Mouse (Mus musculus): ENCODE data around the gene Zfp217. TPM values are rescaled to one million over a fixed set of nuclear protein-coding genes. Genes with fewer than 3 reads are reported as not detected.
A peak's percentile ranks its signal among the peaks of the same experiment; 100 is the strongest.

The Zfp217 gene
- polyA plus RNA-seq, 1 experiment from 2014 or later = 4.9 TPM

DNA sequence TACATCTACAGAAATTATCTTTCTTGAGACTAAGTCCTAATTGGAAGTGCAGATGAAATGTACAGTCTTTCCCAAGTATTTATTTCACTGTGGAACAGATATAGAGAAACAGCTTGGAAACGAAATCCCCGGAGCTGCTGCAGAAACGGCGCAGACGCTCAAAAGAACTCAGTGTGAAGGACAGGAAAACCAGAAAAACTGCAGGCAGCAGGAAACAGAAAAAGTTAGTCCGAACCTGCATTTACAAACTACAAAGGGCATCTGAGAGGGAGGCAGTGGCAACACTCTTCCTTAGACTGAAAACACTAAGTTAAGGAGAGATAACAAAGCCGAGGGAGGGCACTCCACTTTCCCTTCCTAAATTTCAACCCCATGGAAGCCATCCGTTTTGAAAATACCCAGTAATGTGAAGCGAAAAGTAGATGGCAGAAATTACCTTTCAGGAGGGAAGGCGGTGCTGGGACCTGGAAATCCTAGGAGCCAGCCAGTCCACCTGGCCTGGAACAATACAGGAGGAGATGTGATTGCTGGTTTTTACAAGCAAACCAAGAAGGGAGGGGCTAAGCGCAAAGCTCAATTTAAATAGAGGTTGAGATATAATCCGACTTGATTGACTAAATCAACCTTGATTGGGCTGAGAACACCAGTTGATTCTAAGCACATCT is 13.7 kb downstream of the Zfp217 start:
- Histone ChIP-seq H3K36me3 (ENCODE audit: insufficient read depth) (no peaks in the 10 kb centered on the region), H3K4me1 (ENCODE audit: insufficient read depth) (peaks cover 7% of the 10 kb centered on the region), H3K9ac (peak overlapping the region; percentile 60), H3K4me2 (peak overlapping the region; percentile 91), H3K27me3 (ENCODE audit: insufficient read depth, low read length) (no peaks in the 10 kb centered on the region), H3K27ac (ENCODE audit: low read depth) (peak overlapping the region; percentile 85), H3K4me3 (ENCODE audit: low read depth, low read length) (peak overlapping the region; percentile 41), H3K9me3 (ENCODE audit: low read depth, low read length) (no peaks in the 10 kb centered on the region)
- no peak for ATAC-seq (ENCODE audit: insufficient read depth)
- TF ChIP-seq CTCF (IDR thresholded peaks at IDR 0.05; ENCODE audit: low read depth) = no peak
- DNase-seq = peak; percentile 61
- WGBS = 15% methylated on average over 12 of the region's 12 CpGs

DNA sequence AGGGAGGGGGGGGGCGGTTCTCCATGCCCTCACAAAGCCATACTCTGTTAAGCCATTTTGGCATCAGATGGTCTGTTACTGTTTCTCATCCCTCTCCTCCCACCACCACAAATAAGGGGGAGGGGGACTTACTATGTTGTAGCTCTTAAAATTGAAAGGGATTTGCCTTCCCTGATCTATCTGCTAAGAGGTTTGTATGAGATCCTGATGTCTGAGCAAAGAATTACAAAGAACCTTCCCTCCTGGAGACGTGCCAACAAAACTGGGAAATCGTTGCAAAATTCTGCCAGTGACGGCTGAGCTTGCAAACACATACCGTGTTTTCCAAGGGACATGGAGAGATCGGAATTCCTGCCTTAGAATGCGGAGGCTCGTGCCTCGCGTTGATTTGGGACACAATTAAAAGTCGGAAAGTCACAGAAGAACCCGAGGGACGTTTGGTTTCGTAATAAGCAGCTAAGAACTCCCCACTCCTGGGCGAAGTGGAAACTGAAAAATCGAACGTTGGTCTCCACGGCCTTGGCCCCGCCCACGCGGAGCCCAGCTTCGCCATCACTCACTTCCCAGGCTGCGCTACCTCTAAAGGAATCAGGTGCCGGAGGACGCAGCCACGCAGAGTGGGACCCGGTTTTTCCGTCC is 14.7 kb downstream of the Zfp217 start:
- TF ChIP-seq CTCF (IDR thresholded peaks at IDR 0.05; ENCODE audit: low read depth) = no peak
- ATAC-seq (ENCODE audit: insufficient read depth) (0 out of 2 replicates have a peak, but pooled peaks have one; percentile 7), DNase-seq (peak; percentile 97)
- H3K36me3 ChIP-seq (ENCODE audit: insufficient read depth) = no peaks in the 10 kb centered on the region
- H3K9me3 ChIP-seq (ENCODE audit: low read depth, low read length) = no peaks in the 10 kb centered on the region
- H3K27me3 ChIP-seq (ENCODE audit: insufficient read depth, low read length) = no peaks in the 10 kb centered on the region
- H3K4me1 ChIP-seq (ENCODE audit: insufficient read depth) = peaks cover 16% of the 10 kb centered on the region
- under 1% methylated on average over 28 of the region's 28 CpGs for WGBS
- peak overlapping the region; percentile 85 for H3K27ac ChIP-seq (ENCODE audit: low read depth)
- H3K4me2 ChIP-seq = peak overlapping the region; percentile 91
- H3K4me3 ChIP-seq (ENCODE audit: low read depth, low read length) = peak overlapping the region; percentile 41
- H3K9ac ChIP-seq = peak overlapping the region; percentile 60

DNA sequence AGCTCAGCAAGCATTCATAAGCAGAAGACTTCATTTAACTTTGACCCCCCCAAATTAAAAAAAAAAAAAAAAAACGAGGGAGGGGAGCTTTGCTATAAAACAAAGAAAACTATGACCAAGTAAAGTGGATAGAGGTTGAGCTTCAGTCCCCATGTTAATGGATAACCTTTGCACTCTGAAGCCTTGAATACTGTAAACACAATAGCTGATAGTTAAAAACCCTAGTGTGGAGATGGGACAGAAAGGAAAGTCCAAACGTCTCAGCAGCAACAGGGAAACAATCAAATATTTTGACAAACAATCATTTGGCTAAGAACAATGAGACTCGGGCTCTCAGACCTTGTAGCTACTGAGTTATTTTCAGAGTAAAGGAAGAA is 15.2 kb downstream of the Zfp217 start:
- peak overlapping the region; percentile 91 for H3K4me2 ChIP-seq
- no peaks in the 10 kb centered on the region for H3K9me3 ChIP-seq (ENCODE audit: low read depth, low read length)
- no peaks in the 10 kb centered on the region for H3K36me3 ChIP-seq (ENCODE audit: insufficient read depth)
- no peak for ATAC-seq (ENCODE audit: insufficient read depth)
- peak overlapping the region; percentile 41 for H3K4me3 ChIP-seq (ENCODE audit: low read depth, low read length)
- H3K27ac ChIP-seq (ENCODE audit: low read depth) = peak overlapping the region; percentile 85
- TF ChIP-seq CTCF (IDR thresholded peaks at IDR 0.05; ENCODE audit: low read depth) = no peak
- 0% methylated on average over 3 of the region's 3 CpGs for WGBS
- H3K9ac ChIP-seq = peak overlapping the region; percentile 60; the same call in 1 of the 2 replicates
- H3K4me1 ChIP-seq (ENCODE audit: insufficient read depth) = peaks cover 20% of the 10 kb centered on the region
- H3K27me3 ChIP-seq (ENCODE audit: insufficient read depth, low read length) = no peaks in the 10 kb centered on the region
- DNase-seq = no peak

DNA sequence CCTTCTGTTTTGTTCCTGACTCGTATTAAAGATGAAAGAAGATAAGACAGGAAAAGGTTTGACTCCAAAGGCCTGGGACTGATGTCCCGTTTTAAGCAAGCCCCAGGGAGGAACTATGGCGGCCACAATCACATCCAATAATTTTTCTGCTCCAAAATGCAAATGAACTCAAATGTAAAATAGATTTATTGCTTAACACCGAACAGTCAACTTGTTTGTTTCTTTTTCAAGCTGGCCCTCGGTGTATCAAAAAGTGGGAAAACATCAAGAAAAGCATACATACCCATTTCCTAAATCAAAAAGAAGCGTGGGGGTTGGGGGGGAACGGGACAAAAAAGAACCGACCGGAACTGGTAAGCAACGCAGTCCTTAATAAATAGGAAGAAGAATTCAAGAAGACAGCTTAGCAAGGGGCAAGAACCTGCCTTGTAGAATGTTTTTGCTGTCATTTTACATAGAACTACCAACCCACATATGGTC is 15.9 kb downstream of the Zfp217 start:
- H3K9me3 ChIP-seq (ENCODE audit: low read depth, low read length) = no peaks in the 10 kb centered on the region
- H3K36me3 ChIP-seq (ENCODE audit: insufficient read depth) = no peaks in the 10 kb centered on the region
- H3K4me2 ChIP-seq = peak overlapping the region; percentile 91
- H3K9ac ChIP-seq = peak overlapping the region; percentile 60
- peak overlapping the region; percentile 74 for H3K27ac ChIP-seq (ENCODE audit: low read depth)
- no peak for ATAC-seq (ENCODE audit: insufficient read depth)
- H3K4me1 ChIP-seq (ENCODE audit: insufficient read depth) = peaks cover 22% of the 10 kb centered on the region
- DNase-seq = peak; percentile 44
- no peak for TF ChIP-seq CTCF (IDR thresholded peaks at IDR 0.05; ENCODE audit: low read depth)
- 6% methylated on average over 10 of the region's 10 CpGs for WGBS
- peak overlapping the region; percentile 96 for H3K4me3 ChIP-seq (ENCODE audit: low read depth, low read length)
- H3K27me3 ChIP-seq (ENCODE audit: insufficient read depth, low read length) = no peaks in the 10 kb centered on the region

DNA sequence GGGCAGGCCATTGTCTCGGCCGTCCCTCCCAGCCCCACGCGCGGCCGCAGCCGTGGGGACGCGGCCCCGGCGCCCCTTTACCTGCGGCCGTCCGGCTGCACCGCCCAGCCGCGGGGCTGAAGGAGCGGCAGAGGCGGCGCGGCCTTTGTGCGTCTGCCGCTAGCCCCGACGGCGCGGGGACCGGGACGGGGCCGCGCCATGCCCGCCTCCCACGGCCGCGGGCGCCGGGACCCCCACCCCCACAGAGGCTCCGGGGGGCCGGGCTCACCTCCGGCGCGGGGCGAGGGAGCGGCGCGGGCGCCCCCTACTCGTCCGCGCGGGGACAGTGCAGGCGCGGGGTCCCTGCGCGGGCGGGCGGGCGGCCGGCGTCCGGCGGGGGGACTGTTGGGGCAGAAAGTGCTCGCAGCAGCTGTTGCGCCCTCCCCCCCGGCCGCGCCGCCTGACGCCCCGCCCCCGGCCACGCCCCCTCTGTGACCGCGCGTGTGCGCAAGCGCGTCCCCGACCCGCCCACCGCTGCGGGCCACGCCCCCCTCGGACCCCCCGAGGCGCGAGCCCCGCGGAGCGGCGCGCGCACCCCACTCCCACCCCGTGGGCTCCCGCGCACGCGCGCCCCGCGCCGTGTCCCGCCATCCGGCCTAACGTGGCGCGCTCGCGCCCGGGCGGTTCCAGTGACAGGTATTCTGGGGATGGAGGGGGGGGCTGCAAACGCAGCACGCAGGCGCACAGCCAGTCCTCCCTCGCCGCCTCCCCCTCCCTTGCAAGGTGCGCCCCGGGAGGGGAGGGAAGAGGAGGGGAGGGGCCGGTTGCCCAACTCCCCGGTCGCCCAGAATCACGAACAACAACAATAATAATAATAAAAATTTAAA is 16.9 kb downstream of the Zfp217 start:
- Histone ChIP-seq H3K27me3 (ENCODE audit: insufficient read depth, low read length) (no peaks in the 10 kb centered on the region), H3K4me3 (ENCODE audit: low read depth, low read length) (peak overlapping the region; percentile 96), H3K9me3 (ENCODE audit: low read depth, low read length) (no peaks in the 10 kb centered on the region), H3K9ac (peak overlapping the region; percentile 98), H3K36me3 (ENCODE audit: insufficient read depth) (no peaks in the 10 kb centered on the region), H3K4me1 (ENCODE audit: insufficient read depth) (peaks cover 22% of the 10 kb centered on the region), H3K27ac (ENCODE audit: low read depth) (peak overlapping the region; percentile 97), H3K4me2 (peak overlapping the region; percentile 91)
- peak; percentile 93 for DNase-seq
- no peak for TF ChIP-seq CTCF (IDR thresholded peaks at IDR 0.05; ENCODE audit: low read depth)
- WGBS = 2% methylated on average over 78 of the region's 122 CpGs
- peak; percentile 90 for ATAC-seq (ENCODE audit: insufficient read depth)

DNA sequence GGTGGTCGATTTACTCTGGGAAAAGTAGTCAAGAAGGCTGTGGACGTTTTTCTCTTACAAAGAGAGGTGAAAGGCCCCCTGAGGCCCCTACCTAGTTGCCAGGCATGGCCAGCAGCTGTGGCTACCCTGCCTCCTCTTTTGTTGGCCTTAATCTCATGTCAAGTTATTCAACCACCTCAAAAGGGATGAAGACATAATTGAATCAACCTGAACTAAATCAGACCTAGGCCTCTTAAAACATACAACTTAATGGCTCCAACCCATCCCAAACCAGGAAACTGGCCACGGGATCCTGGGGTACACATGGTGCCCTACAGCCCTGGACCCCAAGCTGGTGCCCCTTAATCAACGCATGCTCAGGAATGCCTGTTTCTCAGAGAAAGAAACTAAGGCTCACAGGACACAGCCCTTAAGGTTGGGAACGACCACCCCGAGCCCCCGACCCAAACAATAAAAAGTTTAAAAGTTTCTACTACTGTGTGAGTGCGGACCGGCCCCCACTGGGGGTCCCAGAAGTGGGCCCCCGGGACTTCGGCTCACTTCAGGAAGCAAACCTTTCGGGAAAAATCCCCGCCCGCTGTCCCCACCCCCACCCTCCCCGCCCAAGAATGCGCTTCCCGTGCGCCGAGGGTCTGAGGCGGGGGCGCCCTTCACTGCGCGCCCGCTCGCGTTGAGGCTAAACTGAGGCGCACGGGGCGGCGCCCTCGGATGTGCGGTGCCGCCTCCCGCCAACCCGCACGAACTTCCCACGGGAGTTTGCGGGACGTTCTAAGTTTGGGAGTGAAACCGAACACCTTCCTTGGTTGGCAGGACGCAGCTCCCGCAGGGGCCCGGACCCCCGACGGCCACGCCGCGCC is 17.8 kb downstream of the Zfp217 start:
- Histone ChIP-seq H3K9ac (peak overlapping the region; percentile 98), H3K4me2 (peak overlapping the region; percentile 91), H3K27ac (ENCODE audit: low read depth) (peak overlapping the region; percentile 97), H3K36me3 (ENCODE audit: insufficient read depth) (no peaks in the 10 kb centered on the region), H3K4me1 (ENCODE audit: insufficient read depth) (peaks cover 22% of the 10 kb centered on the region), H3K27me3 (ENCODE audit: insufficient read depth, low read length) (no peaks in the 10 kb centered on the region), H3K9me3 (ENCODE audit: low read depth, low read length) (no peaks in the 10 kb centered on the region), H3K4me3 (ENCODE audit: low read depth, low read length) (peak overlapping the region; percentile 96)
- ATAC-seq (ENCODE audit: insufficient read depth) (peak; percentile 53), DNase-seq (peak; percentile 80)
- under 1% methylated on average over 48 of the region's 48 CpGs for WGBS
- no peak for TF ChIP-seq CTCF (IDR thresholded peaks at IDR 0.05; ENCODE audit: low read depth)

All from lung, embryonic 14.5 days (tissue).